Mouse (Mus musculus) cerebellum, postnatal 4 days (tissue): ENCODE results near the gene Ppp1r35.
"Not testable (repeated sequence)": the region's sequence is repeated elsewhere in the genome, so short reads cannot be mapped to it uniquely, and the experiment has no call there.

Experiments
- DNase-seq, 2 experiments: peaks; one replicate each; pipeline ENCODE4 v3.0.0; 2022; ENCODE audit warnings: low spot score in 2 of 2, mixed read lengths in 1 of 2

Gene Ppp1r35

DNA sequence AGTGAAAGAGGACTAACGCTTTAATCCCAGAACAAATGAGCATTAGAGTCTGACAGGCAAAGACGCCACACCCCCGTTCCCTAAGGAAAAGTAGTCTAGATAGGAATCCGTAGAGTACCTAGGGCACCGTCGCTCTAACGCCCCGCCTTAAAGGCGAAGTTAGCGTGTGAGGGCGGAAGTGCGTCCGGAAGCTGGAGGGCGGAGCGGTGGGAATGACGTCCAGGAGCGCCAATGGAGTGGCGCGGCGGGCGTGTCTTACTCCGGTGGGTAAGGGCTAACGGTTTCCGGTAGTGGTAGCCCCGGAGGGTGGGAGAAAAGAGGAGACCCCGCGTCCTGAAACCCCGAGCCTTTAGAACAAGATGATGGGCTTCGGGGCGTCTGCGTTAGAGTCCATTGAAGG, at the start of gene Ppp1r35:
TSS of gene Ppp1r35 (plus strand) at position 215 of the 400 bp plus-strand sequence.
- DNase-seq = peak; percentile 94 to 99

DNA sequence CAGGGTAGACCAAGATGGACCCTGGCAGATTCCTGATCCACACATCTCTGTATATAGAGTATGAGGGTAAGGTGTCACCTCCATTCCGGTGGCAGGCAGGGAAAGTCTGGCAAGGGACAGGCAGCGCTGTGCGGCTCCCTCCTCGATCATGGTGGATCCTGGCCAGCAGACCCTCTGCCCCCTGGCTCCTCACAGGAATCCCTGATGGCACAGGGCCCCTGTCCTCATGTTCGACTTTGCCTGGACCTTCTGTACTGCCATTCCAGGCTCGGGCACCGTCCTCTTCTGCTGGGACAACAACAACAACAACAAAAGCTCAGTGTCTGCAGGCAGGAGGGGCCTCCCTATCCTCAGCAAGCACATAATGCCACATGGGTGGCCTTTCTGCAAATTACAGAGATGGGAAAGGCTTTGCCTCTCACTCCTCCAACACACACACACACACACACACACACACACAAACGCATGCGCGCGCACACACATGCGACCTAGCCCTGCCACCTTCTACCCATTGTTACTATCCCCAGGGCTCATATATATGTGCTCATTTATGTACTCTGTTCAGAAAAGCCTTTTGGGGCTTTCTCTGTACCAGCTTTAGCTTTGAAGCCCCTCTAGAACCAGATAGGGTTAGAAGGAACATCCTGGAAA, 44.9 kb upstream of the Ppp1r35 start:
- no peak for DNase-seq

DNA sequence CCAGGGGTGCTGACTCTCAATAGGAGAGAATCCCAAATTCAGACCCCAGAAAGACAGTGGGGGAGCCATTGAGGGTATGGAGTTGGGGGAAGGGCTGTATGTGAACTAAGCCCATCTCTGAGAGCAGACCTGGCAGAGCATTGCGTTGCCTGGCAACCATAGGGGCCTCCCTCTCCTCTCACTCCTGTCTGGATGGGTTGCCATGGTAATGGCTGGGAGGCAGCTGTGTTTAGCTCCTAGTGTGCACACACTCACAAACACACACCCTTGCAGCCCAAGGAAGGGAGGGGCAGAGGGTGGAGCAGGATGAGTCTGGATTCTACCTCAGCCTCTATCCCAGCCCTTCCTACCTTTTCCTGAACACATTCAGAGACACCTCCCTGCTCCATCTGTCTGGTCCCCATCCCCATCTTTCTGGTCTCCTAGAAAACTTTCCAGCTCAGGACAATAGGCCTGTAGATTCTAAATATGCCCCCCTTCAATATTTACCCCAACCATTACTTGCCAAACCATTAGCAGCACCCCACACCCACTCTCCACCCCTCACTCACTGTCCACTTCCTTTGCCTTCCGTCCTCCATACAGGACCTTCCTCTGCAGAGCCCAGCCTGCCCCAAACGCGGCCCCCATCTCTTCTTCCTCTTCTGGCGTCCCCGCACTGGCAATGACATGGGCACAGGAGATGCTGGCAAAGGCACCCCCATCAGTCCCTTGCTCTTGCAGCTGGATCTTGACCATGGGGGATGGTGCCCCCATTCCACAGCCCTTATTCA, 44.2 kb upstream of the Ppp1r35 start:
- DNase-seq = peak in 1 of 2 experiments; percentile 81

DNA sequence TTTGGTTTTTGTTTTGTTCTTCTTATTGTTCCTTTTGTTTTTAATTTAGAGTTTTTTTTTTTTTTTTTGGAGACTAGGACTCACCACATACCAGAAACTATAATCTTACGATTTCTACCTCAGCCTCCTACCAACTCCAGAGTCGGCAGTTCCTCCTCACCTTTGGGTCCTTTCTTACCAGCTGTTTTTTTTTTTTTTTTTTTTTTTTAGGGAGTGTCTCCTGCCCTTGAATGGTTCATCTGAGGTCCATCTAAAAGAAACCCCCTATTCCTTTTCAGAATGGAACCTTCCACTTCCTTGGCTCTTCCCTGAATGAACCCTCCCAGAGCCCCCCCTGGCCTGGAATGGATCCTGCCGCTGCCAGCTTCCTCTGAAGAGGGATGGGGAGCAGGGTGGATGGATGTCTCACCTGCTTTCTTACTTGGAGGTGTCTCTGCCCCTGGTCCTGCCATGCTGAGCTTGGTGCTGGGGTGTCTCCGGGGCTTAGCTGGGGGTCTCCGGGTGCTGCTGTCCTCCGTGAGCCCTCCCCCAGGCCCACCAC, 41.2 kb upstream of the Ppp1r35 start:
- no peak for DNase-seq

DNA sequence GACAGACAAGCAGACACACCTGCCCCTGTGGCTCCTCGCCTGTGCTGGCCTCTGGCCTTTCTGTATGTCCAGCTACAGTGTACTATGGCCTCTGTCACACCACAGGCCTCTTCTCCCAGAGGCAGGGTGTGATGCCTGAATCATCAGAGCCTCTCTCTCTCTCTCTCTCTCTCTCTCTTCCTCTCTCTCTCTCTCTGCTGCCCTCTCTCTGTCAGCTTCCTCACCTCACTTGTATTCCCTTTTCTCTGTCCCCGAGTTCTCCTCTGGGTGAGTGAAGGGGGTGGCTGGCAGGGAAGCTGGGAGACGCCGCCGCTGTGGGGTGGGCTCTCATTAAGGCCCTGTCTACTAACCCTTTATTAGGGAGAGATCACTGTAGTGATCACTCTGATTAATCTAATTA, 40.1 kb upstream of the Ppp1r35 start:
- no peak for DNase-seq

DNA sequence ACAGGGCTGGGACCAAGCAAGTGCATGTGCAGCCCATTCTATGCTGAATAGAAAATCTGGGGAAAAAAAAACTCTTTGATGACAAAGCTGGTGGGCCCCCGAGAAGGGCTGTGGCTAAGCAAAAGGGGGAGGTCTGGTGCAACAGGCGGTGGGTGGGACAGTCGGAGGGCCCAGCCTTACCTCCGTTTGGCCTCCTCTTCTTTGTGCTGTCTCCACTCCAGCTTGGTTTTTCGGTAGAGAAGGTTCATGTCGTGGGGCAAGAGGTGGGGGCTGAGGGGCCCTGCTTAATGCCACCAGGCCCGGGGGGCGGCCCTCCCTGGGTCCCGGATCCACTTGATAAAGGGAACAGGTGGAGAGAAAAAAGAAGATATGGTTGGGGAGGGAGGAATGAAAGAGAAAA, 39.2 kb upstream of the Ppp1r35 start:
- DNase-seq = no peak

DNA sequence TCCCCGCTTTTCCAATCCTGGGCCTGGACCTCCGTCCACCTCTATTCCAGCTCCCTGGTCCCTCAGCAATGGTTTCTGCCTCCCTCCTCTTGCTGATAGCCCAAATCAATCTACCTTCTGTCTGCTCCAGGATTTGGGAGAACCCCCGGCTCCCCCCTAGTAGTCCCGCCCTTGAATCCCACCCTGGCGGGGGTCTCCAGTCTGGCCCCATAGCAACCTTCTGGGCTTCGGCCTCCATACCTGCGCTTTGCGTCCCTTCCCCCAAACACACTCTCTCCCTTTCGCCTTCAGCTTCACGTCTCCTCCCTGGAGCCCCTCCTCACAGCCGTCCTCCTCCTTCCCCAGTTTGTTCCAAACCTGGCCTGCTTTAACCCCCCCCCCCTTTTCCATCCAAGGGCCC, 38.1 kb upstream of the Ppp1r35 start:
- no peak for DNase-seq

DNA sequence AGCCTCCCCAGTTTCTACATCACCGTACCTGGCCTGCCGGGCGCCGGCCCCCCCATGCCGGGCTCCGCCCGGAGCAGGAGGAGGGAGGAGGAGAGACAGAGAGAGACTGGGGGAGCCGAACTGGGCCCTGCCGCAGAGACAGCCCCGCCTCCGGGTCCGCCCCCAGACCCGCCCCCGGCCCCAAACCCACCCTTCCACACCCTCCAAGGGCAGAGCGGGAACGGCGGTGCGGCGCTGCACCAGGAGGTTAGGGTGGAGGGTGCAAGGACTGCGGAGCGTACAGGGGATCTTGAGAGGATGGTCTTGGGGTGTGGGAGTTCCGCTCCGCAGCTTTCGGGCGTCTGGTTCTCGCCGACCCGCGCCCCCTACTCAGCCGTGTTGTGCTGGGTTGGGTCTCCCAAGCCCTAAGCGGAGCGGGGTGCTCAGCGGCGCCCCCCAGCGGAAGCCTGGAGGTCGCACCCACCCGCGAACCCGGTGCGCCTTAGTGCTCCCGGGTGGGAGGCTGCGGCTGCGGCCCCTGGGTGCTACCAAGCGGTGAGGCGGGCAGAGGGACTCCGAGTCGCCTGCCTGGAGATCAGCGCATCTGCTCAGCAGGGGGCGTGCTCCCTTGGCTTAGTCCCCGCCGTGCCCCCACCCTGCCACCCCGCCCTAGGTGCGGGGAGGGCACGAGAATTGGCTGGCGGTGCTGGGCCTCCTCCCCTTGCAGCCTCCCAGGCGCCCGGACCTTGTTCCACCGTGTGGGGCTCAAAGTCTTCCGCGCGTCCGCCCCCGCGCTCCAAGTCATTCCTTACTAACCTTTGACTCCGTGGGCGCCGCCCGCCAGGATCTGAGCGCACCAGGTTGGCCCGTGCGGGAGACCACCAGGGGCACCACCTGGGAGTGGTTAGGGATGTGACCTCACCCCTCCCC, 37.4 kb upstream of the Ppp1r35 start, which contains the start of gene Nyap1:
TSS of gene Nyap1 (minus strand) at position 585 of the 909 bp plus-strand sequence.
- peak; percentile 74 to 89 for DNase-seq

DNA sequence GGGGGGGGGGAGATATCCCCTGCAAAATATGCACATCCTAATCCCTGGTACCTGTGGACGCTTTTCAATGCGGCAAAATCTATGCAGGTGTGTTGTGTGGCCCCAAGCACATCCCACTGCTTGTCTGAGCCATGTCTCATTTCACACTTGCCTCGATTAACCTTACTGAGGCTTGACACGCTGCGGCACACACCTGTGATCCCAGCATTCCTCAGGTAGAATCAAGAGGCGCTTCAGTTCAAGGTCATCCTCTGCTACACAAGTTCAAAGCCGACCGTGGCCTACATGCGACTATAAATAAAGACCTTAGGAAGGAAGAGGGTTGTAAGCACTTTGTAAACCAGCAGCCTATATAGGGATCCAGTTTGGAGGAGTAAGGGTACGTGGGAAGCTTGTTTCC, 36.6 kb upstream of the Ppp1r35 start:
- DNase-seq = no peak

DNA sequence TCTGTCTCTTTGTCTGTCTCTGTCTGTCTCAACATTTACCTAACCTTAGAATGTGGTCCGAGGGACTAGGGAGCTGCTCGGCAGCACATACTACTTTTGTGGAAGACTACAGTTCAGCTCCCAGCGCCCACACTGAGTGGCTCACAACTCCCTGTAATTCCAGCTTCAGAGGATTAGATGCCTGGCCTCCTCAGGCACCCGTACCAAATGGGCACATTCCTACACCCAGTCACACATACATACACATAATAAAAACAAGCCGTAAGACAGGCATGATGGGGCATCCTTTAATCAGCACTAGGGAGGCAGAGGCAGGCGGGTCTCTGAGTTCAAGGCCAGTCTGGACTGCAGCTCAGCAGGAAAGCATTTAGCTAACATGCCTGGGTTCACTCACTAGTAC, 35.8 kb upstream of the Ppp1r35 start:
- no peak for DNase-seq

DNA sequence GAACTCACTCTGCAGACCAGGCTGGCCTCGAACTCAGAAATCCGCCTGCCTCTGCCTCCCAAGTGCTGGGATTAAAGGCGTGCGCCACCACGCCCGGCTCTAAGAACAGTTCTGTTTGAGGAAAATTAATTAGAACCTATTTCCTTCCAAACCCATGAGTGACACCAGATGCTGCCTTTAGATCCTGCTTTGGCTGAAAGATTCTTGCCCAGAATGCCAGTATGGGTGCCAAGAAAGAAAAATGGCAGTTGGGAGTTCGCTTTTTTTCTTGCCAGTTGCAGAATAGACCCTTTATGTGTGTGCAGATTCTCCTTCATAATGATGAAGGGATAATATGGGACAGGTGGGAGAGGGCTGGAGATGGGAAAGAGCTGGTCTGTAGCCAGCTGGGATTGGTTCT, 34.5 kb upstream of the Ppp1r35 start:
- DNase-seq = no peak

DNA sequence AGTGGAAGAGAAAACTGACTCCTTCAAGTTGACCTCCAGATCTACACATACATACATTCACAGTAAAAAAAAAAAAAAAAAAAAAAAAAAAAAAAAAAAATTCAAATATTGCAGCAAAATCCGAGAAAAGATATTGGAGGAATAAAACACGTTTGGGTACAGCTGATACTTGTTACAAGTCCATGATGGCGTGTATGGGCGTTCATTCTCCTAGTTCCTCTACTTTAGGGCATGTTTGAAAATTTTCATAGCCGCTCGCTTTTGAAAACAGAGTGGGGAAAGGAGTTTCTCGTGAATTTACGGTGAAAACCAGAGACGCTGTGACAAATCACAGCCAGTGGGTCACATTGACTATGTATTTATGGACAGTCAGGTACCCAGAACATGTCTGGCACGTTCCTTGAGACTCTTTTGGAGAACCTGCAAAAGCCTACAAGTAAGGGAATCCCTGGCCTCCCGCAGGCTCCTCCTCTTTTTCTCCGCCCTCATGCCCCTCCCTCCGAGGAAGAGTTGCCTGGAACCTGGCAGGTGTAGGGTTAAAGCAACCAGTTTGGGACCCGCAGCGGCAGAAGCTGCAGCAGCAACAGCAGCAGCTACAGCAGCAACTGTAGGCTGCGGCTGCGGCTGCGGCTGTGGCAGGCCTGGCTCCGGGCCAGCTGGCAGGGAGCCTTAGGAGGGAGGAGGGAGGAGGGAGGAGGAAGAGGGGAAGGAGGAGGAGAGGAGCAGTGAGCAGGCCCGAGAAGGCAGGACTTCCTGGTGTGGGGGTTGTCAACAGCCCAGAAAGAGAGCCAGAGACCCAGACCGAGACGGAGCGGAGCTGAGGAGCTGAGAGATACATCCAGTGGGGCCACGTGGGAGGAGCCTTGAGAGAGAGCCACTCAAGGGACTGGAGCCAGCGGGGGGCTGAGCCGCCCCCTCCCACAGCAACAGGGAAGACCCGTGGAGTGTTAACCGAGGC, 33.2 kb upstream of the Ppp1r35 start, which contains the start of gene Tsc22d4:
TSS of gene Tsc22d4 (plus strand) at position 517 of the 958 bp plus-strand sequence.
- peak; percentile 89 to 93 for DNase-seq

DNA sequence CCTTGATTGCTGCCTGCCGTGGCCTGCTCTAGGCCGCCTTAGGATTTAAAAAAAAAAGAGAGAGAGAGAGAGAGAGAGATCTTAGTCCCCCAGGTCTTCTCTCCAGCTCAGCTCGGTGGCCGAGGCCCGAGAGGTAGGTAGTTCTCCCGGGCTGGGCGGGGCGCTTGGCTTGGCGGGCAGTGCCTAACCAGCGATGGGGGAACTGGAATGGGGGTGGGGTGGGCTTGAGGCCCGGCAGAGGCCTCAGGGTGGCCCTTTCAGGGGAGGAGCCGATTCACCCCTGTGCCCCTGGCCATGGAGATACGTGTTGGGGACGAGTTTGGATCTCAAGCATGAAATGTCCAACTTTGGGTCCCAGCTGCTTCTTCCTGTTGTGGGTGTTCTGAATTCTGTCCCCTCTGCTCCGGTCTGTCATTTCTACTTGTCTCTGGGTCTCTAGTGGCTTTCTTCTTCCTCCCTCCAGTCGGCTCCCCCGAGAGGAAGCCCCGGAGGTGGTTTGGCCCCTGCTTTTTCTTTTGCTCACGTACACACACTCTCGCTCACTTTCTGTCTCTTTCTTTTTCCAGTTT, 32.3 kb upstream of the Ppp1r35 start:
- DNase-seq = peak in 1 of 2 experiments; percentile 50

DNA sequence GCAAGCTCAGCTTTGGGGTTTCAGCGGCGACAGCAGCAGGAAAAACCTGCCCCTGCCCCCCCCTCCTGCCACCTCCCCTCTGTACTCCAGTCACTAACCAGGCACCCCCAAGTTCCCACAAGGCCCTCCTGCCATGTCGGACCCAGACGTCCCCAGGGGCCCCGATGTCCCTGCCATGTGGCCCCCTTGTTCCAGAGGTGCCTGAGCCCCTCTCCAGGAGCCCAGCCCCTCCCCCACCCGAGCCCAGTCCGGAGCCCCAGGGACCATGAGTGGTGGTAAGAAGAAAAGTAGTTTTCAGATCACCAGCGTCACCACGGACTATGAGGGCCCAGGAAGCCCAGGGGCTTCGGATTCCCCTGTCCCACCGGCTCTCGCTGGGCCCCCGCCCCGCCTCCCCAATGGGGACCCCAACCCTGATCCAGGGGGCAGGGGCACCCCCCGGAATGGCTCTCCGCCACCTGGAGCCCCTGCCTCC, 31.8 kb upstream of the Ppp1r35 start:
- no peak for DNase-seq

DNA sequence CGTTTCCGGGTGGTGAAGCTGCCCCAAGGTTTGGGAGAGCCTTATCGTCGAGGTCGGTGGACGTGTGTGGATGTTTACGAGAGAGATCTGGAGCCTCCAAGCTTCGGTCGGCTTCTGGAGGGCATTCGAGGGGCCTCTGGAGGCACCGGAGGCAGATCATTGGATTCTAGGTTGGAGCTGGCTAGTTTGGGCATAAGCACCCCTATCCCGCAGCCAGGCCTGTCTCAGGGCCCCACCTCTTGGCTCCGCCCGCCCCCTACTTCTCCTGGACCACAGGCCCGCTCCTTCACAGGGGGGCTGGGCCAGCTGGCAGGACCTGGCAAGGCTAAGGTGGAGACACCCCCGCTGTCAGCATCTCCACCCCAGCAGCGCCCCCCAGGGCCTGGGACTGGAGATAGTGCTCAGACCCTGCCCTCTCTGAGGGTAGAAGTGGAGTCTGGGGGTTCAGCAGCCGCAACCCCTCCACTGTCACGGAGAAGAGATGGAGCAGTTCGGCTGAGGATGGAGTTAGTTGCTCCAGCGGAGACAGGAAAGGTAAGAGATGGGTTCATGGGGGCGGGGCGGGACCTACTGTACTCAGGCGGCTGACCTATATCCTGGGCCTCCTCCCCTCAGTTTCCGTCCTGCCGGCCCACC, 31.2 kb upstream of the Ppp1r35 start:
- peak in 1 of 2 experiments; percentile 53 for DNase-seq

DNA sequence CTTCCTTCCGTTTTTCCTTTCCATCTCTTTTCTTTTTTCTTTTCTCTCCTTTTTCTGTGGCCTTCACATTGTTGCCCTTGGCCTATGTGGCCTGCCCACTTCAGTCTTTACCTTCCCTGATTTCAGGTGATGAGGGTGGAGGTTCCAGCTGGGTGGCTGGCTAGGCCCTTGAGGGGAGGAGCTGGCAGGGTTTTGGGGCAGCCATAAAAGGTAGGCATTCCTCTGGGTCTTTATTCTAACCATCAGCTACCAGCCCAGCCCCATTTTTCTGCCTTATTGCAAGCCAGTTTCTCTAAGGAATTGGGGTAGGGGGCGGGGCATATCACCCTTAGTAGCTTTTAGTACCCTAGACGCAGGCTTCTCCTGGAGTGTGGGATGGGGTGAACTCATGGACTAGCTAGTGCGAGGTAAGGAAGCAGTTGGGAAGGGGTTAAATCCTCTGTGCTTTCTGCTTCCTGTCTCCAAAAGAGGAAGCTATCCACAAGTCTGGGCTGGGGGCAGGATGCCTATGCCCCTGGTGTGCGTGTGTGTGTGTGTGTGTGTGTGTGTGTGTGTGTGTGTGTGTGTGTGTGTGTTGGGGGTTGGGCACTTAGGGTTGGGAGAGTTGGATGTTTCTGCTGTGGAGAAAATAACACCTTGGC, 30.4 kb upstream of the Ppp1r35 start:
- no peak for DNase-seq

DNA sequence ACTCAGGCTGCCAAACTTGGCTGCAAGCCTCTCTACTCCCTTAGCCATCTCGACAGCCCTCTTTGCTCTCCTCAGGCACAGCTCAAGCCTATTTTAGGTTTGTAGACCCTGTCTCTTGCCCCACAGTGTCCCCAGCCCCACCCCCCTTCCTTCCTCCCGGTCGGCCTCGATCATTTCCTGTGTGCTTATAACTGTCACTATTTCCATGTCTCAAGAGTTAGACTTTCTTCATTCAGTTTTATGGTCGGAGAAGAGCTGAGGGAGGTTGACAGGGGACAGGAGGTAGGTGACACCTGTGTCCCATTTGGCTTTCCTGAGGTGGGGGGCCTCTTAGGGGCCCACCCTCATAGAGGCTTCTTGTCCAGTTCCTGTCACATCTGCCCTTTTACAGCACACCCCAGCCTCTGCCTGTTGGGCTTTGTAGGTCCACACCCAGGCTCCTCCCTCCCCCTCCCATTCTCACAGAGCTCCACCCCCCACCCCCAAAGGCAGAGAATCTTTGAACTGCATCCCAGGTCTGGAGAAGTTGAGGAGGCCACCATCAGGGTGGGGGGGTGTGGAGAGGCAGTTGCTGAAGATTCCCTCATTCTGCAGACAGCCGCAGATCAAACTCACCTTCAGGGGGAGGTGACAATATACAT, 29.3 kb upstream of the Ppp1r35 start:
- DNase-seq = no peak

DNA sequence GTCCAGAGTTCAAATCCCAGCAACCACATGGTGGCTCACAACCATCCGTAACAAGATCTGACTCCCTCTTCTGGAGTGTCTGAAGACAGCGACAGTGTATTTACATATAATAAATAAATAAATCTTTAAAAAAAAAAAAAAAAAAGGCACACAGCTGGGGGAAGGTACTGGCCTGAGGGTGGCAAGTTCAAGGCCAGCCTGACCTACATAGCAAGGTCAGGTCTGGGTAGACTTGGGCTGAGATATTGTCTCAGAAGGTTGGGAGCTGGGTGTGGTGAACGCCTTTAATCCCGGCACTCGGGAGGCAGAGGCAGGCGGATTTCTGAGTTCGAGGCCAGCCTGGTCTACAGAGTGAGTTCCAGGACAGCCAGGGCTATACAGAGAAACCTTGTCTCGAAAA, 28.4 kb upstream of the Ppp1r35 start:
- not testable (repeated sequence) for DNase-seq
